Mouse (Mus musculus) left cerebral cortex, postnatal 36 days (tissue): Measurements from ENCODE around the gene Entpd7. TPM values are rescaled to one million over a fixed set of nuclear protein-coding genes. Genes with fewer than 3 reads are reported as not detected.

ENCODE experiments used
- DNase-seq, 2 experiments: peaks; one replicate each; pipeline ENCODE4 v3.0.0; 2021 to 2022; ENCODE audit warnings: low spot score in 2 of 2, mixed read lengths in 1 of 2
- intact Hi-C: fragments of 180-260 bp; cut with DNase I; formaldehyde crosslinking; loops from one replicate; pipeline ENCODE4 v1.15.1; 2025
- total RNA-seq, 2 experiments: library from RNA; stranded (reverse); gene quantifications; 2 replicates each; pipeline ENCODE4 v1.2.3; 2021

Gene Entpd7
- total RNA-seq, 2 experiments from 2014 or later, result 22.5 to 23.3 TPM

DNA sequence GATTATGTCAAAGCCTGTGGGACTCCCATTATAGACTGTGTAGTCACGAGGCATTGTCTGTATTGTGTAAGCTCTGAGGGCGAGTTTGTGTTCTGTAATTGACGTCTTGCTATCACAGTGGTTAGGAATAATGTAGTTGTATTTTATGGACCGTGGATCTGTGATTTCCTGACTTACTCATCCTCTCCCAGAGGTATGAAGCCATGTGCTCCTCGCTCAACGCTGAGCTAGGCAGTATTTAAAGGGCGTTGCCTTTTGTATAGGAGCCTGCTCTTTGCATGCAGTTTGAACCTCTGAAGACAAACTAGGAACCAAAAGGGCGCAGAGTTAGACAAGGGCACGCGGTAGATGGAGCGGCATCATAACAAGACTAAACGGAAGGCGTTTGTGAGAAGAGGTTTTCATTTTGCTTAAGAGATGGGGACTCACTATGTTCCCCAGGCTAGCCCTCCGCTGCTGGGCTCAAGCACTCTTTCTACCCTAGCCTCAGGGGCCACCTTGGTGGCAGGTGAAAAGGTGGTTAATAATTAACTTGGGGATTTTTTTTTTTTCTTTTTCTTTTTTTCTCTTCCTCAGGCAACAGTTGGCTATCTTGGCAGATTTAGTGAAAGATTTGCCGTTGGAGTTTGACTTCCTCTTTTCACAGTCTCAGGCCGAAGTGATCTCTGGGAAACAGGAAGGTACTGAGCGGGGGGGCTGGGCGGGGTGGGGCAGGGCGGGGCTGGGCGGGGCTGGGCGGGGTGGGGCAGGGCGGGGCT, 21.9 kb downstream of the Entpd7 start:
- no peak for DNase-seq
- intact Hi-C loops, result no loop called here

DNA sequence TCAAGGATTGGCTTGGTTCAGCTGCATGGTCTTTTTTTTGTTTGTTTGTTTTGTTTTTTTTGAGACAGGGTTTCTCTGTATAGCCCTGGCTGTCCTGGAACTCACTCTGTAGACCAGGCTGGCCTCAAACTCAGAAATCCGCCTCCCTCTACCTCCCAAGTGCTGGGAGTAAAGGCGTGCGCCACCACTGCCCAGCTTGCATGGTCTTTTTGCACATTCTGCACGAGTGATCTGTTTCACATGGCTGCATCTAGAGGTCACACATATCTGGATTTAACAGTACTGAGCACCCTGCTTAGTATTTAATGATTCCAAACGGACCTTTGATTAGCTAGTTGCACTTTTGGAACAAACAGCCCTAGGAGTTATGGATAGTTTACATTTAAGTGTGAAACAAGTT, 22.5 kb downstream of the Entpd7 start:
- intact Hi-C loops, result no loop called here
- no peak for DNase-seq

DNA sequence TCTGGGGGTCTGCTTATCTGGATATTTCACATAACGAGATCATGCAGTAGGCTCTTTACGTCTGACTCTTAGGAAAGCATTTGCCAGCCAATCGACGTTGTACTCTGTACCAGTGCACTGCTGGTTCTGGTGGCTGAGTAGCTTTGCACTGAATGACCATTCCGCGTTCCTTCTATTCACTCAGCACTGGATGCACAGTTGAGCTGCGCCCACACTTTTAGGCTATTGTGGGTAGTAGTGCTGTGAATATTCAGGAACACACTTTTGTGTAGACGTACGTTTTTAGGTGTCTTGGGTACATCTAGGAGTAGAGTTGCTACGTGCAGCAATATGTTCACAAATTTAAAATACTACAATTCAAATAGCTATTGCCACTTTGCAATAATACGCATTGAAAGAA, 30.6 kb downstream of the Entpd7 start:
- DNase-seq, result no peak
- intact Hi-C loops, result no loop called here

DNA sequence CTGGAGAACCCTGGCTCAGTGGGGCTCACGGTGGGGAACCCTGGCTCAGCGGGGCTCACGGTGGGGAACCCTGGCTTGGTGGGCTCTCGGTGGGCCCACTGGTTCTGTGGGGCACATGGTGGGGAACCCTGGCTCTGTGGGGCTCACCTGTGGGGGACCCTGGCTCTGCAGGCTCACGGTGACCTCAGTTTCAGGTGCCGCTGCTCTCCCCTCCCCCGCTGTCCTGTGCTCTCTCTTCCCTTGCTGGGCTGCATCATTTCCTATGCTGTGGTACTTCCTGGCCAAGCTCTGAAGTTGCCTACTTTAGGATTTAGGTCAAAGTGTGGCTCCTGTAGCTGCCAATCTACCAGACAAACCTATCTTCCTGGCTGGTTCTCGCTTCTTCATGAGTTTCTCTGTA, 33.4 kb downstream of the Entpd7 start:
- no peak for DNase-seq
- intact Hi-C loops, result no loop called here

DNA sequence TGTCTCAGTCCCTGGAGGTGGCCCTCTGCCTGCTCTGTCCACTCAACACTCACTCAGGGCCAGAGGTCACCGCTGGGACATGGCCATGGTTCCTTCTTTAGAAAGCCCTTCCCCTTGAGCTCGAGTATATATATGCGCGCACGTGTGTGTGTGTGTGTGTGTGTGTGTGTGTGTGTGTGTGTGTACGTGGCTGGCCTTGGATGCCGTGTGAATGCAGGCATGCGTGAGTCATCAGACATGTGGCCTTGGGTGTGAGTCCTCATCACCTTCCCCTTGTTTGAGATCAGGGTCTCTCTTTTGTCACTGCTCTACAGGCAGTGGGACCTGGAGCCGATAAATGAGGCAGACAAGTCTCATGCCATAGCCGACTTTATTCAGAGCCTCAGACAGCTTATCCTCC, 34.0 kb downstream of the Entpd7 start:
- intact Hi-C loops, result no loop called here
- DNase-seq, result no peak

DNA sequence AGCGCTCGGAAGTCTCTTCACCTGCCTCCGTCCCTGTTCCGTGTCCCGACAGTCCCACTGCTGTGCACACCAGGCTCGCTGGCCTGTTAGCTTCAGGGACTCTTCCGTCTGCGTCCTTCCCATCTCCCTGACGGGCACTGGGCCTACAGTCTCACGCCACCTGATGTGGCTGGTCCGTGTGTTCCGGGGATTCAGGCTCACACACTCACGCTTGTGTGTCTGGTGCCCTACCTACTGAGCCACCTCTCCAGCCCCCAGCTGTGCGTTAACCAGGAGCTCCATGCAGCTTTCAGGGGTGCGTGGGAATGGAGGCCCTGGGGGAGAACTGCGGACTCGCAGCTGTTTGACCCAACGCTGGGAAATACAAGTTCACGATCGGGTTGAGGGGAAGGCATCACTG, 34.7 kb downstream of the Entpd7 start:
- intact Hi-C loops, result no loop called here

DNA sequence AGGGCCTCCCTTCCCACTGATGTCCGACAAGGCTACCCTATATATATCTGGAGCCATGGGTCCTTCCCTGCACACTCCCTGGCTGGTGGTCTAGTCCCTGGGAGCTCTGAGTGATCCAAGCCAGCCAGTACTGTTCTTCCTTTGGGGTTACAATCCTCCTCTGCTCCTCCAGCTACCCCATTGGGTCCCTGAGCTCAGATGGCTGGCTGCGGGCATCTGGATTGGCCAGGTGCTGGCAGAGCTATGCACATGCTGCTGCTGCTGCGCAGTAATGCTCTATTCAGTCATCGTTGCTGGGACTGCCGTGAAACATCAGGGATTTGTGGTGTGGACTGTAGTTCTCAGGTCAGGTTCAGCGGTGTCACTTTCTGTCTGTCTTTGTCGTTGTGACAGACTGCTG, 35.3 kb downstream of the Entpd7 start:
- DNase-seq, result no peak
- intact Hi-C loops, result no loop called here

More for the DNA sequence above, 34.7 kb downstream of the Entpd7 start:
- no peak for DNase-seq

DNA sequence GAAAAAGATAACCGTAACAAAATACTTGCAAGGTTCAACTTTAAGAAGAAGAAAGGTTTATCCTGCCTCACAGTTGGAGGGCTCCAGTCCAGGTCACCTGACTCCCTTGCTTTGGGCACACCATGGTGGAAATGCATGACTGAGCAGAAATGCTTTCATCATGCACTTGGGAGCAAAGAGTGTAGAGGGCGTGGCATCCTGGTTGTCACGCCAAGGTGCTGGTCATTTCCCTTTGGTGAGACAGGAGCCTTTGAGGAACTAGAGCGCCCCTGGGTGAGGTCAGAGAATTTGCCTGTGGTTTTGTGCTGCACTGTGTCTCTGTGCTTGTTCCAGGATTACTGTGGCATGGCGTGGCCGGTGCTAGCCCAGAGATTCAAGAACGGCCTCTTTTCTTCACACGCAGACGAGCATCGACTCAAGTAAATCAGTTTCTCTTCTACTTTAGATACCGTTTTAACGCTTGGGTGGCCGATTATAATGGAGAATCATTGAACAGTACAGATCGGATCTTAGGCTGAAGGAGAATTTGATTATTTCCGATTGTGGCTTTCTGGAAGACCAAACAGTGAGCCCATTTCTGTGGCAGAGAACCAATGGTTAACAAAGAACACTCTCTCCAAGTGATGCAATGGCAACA, 37.2 kb downstream of the Entpd7 start:
- no peak for DNase-seq
- intact Hi-C loops, result no loop called here

DNA sequence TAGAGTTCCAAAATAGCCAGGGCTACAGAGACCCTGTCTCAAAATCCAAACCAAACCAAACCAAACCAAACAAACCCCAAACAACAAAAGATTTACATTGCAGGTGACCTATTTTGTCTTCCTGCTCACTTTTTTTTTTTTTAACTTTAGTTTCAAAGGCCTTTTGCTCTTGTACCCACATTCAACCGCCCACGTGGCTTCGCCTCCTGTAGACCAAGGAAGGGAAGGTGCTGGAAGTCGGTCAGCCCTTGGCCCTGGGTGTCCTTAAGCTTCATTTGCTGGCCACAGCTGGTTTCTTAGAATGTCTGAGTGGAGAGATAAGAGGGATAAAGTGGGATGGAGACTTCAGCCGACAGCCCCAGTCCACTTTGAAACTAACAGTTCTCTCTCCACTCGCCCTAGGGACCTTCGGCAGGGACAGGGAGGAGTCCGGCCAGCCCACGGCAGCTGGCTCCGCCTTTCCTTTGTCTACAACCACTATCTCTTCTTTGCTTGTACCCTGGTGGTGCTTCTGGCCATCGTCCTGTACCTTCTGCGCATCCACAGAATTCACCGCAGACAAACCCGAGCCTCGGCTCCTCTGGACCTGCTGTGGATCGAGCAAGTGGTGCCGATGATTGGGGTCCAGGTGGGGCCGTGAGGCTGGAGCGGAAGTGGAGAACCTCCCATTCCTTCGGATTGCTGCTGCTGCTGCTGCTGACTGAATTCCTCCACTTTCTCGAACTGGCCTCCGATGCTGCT, 40.0 kb downstream of the Entpd7 start:
- intact Hi-C loops, result no loop called here
- no peak for DNase-seq

DNA sequence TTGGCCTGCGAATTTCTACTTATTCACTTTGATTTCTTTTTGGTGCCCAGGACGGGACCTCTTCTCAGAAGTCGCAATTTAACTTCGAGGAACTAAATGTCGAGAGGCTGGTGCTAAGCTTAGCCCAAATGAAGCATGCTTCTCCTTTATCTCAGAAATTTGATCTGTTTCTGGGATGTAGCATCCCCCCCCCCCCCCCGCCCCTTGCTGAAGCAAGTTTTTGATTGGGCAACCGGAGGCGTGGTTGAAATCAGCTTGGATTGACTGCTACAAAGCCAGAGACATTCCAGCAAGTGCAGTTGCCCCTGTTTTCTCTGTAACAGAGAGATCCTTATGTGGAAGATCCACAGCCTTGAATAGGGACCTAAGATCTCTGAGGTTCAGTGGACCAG, 40.6 kb downstream of the Entpd7 start:
- intact Hi-C loops, result no loop called here
- no peak for DNase-seq

DNA sequence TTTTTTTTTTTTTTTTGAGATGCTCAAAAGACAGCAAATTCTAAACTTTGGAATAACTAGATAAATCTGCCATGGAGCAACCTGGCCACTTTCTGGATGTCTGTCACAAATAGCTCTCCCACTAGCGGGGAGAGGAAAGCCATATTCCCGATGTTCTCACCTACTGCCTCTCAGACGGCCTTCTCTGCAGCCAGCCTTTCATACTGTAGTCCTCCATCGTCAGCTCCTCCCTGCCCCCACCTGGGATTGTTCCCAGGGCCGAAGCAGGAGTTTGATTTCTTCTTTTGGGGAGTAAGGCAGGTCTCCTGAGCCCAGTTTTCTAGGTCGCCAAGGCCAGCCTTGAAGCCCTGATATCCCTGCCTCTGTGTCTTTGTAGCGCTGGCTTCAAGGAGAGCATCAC, 41.7 kb downstream of the Entpd7 start:
- no peak for DNase-seq
- intact Hi-C loops, result no loop called here

DNA sequence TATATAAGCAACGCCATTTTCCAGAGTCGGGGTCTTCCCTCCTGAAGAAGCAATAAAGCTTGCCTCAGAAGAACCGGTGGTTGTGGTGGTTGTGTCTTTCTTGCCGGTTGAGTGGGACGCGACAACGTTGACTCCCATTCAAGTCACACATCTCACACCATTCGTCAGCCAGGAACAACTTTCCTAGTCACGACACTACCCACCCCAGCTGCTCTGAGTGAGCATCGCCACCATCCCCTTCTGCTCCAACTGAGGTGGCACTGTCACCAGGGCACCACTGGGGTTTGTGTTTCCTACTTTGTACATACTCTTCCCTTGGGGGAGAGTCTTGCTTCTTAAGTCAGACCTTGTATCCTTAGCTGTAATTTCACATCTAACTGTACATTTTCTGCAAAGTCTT, 48.9 kb downstream of the Entpd7 start:
- no peak for DNase-seq
- intact Hi-C loops, result no loop called here

DNA sequence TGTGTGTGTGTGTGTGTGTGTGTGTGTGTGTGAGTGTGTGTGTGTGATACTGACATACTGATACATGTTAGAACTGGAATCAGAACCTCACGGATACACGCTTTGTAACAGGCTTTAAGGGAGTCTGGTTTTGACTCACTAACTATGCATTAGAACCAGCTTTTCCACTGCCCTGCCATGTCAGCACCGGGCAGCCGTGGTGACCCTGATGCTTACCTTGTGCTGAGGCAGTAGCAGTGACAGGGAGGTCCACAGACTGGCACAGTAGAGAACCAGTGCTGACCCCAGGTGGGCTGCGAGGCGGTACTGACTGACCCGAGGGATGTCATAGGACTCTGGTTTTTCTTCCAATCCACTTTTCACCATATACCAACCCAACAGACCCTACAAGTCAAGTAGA, 53.9 kb downstream of the Entpd7 start:
- no peak for DNase-seq
- intact Hi-C loops, result no loop called here

DNA sequence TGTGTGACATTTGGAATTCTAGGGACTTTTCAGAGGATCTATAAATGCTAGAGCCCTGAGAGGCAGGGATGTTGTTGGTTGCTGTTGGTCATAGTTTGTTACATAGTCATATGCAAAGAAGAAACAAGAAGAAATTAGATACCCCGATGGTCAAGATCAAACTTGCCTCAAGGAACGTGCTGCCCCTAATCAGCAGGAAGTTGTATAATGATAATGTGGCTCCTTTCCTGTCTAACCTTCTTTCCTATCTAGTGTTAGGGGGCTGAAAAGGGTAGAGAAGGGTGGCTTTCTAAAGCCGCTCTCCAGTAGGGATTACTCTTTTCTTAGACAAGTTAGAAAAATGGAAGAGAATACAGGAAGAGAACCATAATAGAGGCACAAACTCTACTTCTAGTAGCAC, 56.3 kb downstream of the Entpd7 start:
- intact Hi-C loops, result no loop called here

DNA sequence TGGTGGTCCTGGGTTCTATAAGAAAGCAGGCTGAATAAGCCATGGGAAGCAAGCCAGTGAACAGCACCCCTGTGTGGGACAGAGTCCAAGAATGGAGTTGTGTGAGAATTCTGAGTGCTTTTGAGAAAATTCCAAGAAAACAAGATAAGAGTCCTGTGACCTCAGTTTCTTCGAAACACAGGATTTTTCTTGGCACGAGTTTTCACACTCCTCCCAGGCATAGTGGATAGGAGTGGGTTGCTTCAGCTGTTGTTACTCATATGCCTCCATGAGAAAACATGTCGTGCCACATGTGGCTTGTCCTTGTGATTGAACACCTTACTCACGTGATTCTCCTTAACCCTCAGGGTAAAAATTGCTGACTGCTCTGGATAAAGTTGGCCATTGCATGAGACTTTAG, 58.4 kb downstream of the Entpd7 start:
- intact Hi-C loops, result no loop called here
- no peak for DNase-seq

More for the DNA sequence above, 56.3 kb downstream of the Entpd7 start:
- DNase-seq, result no peak

DNA sequence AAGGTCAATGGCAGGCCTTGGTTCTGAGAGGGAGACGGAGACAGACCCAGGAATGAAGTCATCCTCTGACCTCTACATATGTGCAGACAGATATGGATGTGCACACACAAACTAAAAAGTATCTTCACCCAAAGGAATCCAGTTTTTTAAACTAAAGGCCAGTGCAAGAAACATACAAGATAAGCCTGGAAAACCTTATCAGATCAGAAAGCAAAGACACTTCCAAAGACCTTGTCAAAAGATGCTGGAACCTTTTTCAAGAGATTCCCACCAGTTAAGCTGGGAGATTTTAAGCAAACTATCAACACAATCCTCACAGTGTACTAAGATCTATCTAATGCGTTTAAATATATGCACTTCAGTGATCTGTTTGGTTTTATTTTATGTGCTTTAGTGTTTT, 60.5 kb downstream of the Entpd7 start:
- intact Hi-C loops, result loop anchor here (5.0 to 10.0 kb wide), 2 partner anchors 63 to 395 kb away; partner anchors contain the start of genes Bloc1s2 and Entpd7

DNA sequence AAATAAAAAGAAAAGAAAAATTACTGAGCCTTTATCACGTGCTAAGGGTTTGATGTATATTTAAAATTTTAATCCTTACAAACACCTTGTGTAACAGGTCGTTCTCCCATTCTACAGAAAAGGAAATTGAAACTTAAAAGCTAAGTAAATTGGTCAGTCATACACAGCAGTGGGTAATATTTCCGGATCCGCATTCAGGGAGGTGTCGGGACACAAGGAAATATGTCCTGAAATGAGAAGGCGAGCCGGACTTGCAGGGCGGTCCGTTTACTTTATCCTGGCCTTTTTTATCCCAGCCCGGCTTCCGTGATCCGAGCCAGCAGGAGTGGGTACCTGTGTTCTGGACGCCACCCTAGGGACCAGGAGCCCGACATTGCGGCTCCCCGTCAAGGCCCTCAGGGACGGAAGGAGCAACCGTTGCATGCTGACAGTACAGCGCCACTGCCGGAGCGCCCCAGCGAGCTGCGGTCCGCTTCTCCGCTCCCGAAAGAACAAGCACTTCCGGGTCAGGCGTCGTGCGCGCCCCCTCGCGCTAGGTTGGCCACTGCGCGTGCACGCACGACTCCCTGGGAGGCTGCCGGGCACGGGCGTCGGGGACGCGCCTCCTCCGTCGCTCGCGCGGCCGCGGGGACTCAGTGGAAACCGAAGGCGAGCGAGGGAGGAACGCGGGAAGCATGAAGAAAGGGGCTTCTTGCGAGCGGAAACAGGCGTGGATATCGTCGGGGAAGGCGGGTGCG, 63.2 kb downstream of the Entpd7 start, which contains the start of the genes Cutc and Cox15:
TSS of gene Cutc (plus strand) at position 508 of the 737 bp plus-strand sequence.
TSS of gene Cox15 (minus strand) at position 512 of the 737 bp plus-strand sequence.
- intact Hi-C loops, result loop anchor here (5.0 to 10.0 kb wide), 2 partner anchors 65 to 392 kb away; partner anchors contain the start of genes Bloc1s2 and Entpd7
- DNase-seq, result peak; percentile 96 to 98

More for the DNA sequence above, 60.5 kb downstream of the Entpd7 start:
- no peak for DNase-seq

DNA sequence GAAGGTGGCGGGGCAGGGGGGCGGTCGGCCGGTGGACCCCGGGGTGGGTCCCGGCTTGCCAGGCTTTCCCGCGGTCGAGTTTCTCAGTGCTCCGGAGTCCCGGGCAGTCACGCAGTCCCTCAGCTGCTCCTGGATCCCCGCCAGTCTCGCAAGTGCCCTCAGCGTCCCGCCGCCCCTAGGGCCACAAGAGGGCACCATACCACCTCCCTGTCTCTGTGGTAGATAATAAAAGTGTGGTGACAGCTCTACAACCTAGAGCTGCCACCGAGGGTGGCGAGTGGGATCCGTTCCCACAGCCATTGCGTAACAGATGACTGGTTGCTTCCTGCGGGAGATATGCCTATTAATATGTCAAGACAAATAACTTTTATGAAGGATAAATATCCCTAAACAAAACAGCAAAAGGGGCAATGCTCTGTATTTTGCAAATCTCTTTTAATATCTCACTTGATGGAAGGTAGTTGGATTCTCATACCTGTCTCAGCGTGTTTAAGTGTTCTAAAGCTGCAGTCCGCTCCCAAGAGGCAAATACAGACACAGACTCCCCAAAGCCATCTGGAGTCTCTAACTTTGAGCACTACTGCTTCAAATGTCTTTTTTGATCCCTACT, 63.9 kb downstream of the Entpd7 start:
- intact Hi-C loops, result loop anchor here (5.0 to 10.0 kb wide), 2 partner anchors 66 to 391 kb away; partner anchors contain the start of genes Bloc1s2 and Entpd7
- peak; percentile 85 to 87 for DNase-seq

DNA sequence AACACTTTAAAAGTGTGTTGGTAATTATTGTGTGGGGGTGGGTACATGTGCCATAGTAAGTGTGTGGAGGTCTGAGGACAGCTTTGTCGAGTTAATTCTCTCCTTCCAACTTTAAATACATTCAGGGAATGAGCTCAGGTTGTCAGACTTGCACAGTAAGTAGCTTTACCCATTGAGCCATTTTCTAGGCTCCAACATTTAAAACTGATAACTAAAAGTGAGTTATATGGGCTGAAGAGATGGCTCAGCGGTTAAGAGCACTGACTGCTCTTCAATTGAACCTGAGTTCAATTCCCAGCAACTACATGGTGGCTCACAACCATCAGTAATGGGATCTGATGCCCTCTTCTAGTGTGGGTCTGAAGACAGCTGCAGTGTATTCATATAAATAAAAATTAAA, 64.8 kb downstream of the Entpd7 start:
- DNase-seq, result no peak
- intact Hi-C loops, result loop anchor here (5.0 to 10.0 kb wide), 2 partner anchors 67 to 391 kb away; partner anchors contain the start of genes Bloc1s2 and Entpd7
